In genomic region chr16:33733864-33734263, GRCm38 (mm10) we compare ENCODE assay signal across 13 mouse cellular contexts. TPM values are rescaled to one million over a fixed set of nuclear protein-coding genes. Genes with fewer than 3 reads are reported as not detected.
DNase-seq lines count a peak whose midpoint lies in the region; ATAC-seq and TF ChIP-seq lines count a peak whose summit lies in the region.
"Had no signal": no experiment of that assay in that cellular context is flagged by ENCODE, and none has a peak within 500 bp of the region (broad histone marks: within the 10 kb centered on the region; RNA-seq: fewer than 3 reads in every experiment).

No protein-coding gene starts in this region.

- 0 out of 2 replicates have a peak, but pooled peaks have one; percentile 18 for ATAC-seq in intestine, embryonic 16.5 days
- no peak for ATAC-seq in intestine, postnatal 0 days
- ATAC-seq in G1E (ENCODE audit: extremely low read depth, insufficient number of reproducible peaks, low FRiP score, poor library complexity, severe bottlenecking), result no peak
- ATAC-seq in hindbrain, embryonic 16.5 days, result no peak
- ATAC-seq in lung, postnatal 0 days, result no peak
- ATAC-seq: inflammation-experienced regulatory T-cells, adult 6 months had no signal

- H3K4me2 ChIP-seq in intestine, embryonic 16.5 days (ENCODE audit: low read depth, low read length), result no peak overlapping the region
- H3K4me2 ChIP-seq in intestine, postnatal 0 days (replicated peaks; ENCODE audit: low read depth), result no peak overlapping the region
- H3K4me2 ChIP-seq in hindbrain, embryonic 16.5 days (ENCODE audit: low read length), result no peak overlapping the region
- H3K4me2 ChIP-seq in lung, postnatal 0 days (replicated peaks; ENCODE audit: low read depth, low read length), result no peak overlapping the region
- H3K4me2 ChIP-seq: limb, embryonic 12.5 days; lung, embryonic 15.5 days had no signal

- no peaks in the 10 kb centered on the region; the same call in 1 of the 2 replicates for H3K4me1 ChIP-seq in intestine, embryonic 16.5 days (ENCODE audit: control insufficient read depth, insufficient read depth, low read length)
- H3K4me1 ChIP-seq in intestine, postnatal 0 days (replicated peaks; ENCODE audit: control insufficient read depth, insufficient read depth, low read length), result no peaks in the 10 kb centered on the region
- H3K4me1 ChIP-seq in G1E (ENCODE audit: insufficient read depth, low read depth, low read length), result peaks cover 66% of the 10 kb centered on the region
- peaks cover 41% of the 10 kb centered on the region for H3K4me1 ChIP-seq in embryonic facial prominence, embryonic 10.5 days
- peaks cover 11% of the 10 kb centered on the region for H3K4me1 ChIP-seq in hindbrain, embryonic 16.5 days (ENCODE audit: control insufficient read depth, insufficient read depth, low read depth, low read length)
- H3K4me1 ChIP-seq in lung, postnatal 0 days (ENCODE audit: insufficient read depth, low read depth, low read length), result no peaks in the 10 kb centered on the region
- H3K4me1 ChIP-seq: lung, embryonic 15.5 days had no signal

- TF ChIP-seq CTCF in intestine, postnatal 0 days (IDR thresholded peaks at IDR 0.05; ENCODE audit: low read depth), result no peak
- no peak for TF ChIP-seq CTCF in G1E (IDR thresholded peaks at IDR 0.05; ENCODE audit: low read depth, low read length)
- no peak for TF ChIP-seq CTCF in lung, postnatal 0 days (IDR thresholded peaks at IDR 0.05)

- TF ChIP-seq EP300 in lung, postnatal 0 days (IDR thresholded peaks at IDR 0.05), result no peak

- no peak overlapping the region for H3K27ac ChIP-seq in intestine, embryonic 16.5 days (ENCODE audit: low read length)
- H3K27ac ChIP-seq in intestine, postnatal 0 days (ENCODE audit: low read depth, low read length), result no peak overlapping the region
- peak overlapping the region; percentile 36; the same call in 1 of the 2 replicates for H3K27ac ChIP-seq in embryonic facial prominence, embryonic 10.5 days (replicated peaks)
- H3K27ac ChIP-seq in hindbrain, embryonic 16.5 days (ENCODE audit: low read depth, low read length), result peak overlapping the region; percentile 77
- H3K27ac ChIP-seq in lung, postnatal 0 days (ENCODE audit: low read length), result no peak overlapping the region
- H3K27ac ChIP-seq: lung, embryonic 15.5 days had no signal

- no peak overlapping the region for H3K4me3 ChIP-seq in intestine, embryonic 16.5 days (ENCODE audit: low read length)
- H3K4me3 ChIP-seq in intestine, postnatal 0 days (ENCODE audit: low read depth, low read length), result no peak overlapping the region
- peak overlapping the region; percentile 65; the same call in 1 of the 2 replicates for H3K4me3 ChIP-seq in G1E (ENCODE audit: low read depth, low read length)
- no peak overlapping the region for H3K4me3 ChIP-seq in embryonic facial prominence, embryonic 10.5 days
- H3K4me3 ChIP-seq in hindbrain, embryonic 16.5 days (ENCODE audit: low read length), result no peak overlapping the region
- no peak overlapping the region for H3K4me3 ChIP-seq in lung, postnatal 0 days (ENCODE audit: low read depth, low read length)
- H3K4me3 ChIP-seq: limb, embryonic 12.5 days; lung, embryonic 15.5 days had no signal

- H3K9ac ChIP-seq in intestine, embryonic 16.5 days (ENCODE audit: low read depth, low read length), result no peak overlapping the region
- H3K9ac ChIP-seq in intestine, postnatal 0 days (ENCODE audit: low read depth, low read length), result no peak overlapping the region
- no peak overlapping the region for H3K9ac ChIP-seq in hindbrain, embryonic 16.5 days (ENCODE audit: low read depth, low read length)
- no peak overlapping the region for H3K9ac ChIP-seq in lung, postnatal 0 days (replicated peaks; ENCODE audit: low read depth)
- H3K9ac ChIP-seq: limb, embryonic 12.5 days; lung, embryonic 15.5 days had no signal

- H3K9me3 ChIP-seq in intestine, embryonic 16.5 days (ENCODE audit: control insufficient read depth, low read length), result no peaks in the 10 kb centered on the region
- H3K9me3 ChIP-seq in intestine, postnatal 0 days (ENCODE audit: control insufficient read depth), result no peaks in the 10 kb centered on the region
- H3K9me3 ChIP-seq in G1E (replicated peaks), result no peaks in the 10 kb centered on the region
- H3K9me3 ChIP-seq in embryonic facial prominence, embryonic 10.5 days, result no peaks in the 10 kb centered on the region
- H3K9me3 ChIP-seq in hindbrain, embryonic 16.5 days (ENCODE audit: control insufficient read depth, low read length), result no peaks in the 10 kb centered on the region
- no peaks in the 10 kb centered on the region for H3K9me3 ChIP-seq in lung, postnatal 0 days (ENCODE audit: low read length)
- H3K9me3 ChIP-seq: limb, embryonic 12.5 days; lung, embryonic 15.5 days had no signal

- no peaks in the 10 kb centered on the region for H3K27me3 ChIP-seq in intestine, embryonic 16.5 days (replicated peaks; ENCODE audit: control insufficient read depth, insufficient read depth, low read length)
- no peaks in the 10 kb centered on the region for H3K27me3 ChIP-seq in intestine, postnatal 0 days (replicated peaks; ENCODE audit: control insufficient read depth, insufficient read depth, low read length)
- no peaks in the 10 kb centered on the region for H3K27me3 ChIP-seq in G1E (ENCODE audit: insufficient read depth, low read length)
- no peaks in the 10 kb centered on the region for H3K27me3 ChIP-seq in embryonic facial prominence, embryonic 10.5 days (replicated peaks; ENCODE audit: low read depth, poor library complexity, severe bottlenecking)
- no peaks in the 10 kb centered on the region for H3K27me3 ChIP-seq in hindbrain, embryonic 16.5 days (replicated peaks; ENCODE audit: control insufficient read depth, insufficient read depth, low read length)
- H3K27me3 ChIP-seq in lung, postnatal 0 days (replicated peaks; ENCODE audit: insufficient read depth, low read length), result no peaks in the 10 kb centered on the region
- H3K27me3 ChIP-seq: limb, embryonic 12.5 days; lung, embryonic 15.5 days had no signal

- no peak for DNase-seq in G1E (ENCODE audit: low spot score)
- no peak for DNase-seq in embryonic facial prominence, embryonic 10.5 days (ENCODE audit: low spot score)
- DNase-seq in lung, postnatal 0 days (ENCODE audit: low spot score), result no peak
- DNase-seq in gastrocnemius, postnatal 4 days (ENCODE audit: low spot score in 2 of 2), result no peak
- DNase-seq in embryo, embryonic 10 days (ENCODE audit: low spot score), result no peak
- DNase-seq: adrenal gland, postnatal 10 days; thymus, postnatal 14 days had no signal

- 91% methylated on average over 6 of the region's 6 CpGs for WGBS in intestine, embryonic 16.5 days
- WGBS in intestine, postnatal 0 days, result 95% methylated on average over 6 of the region's 6 CpGs
- 84% methylated on average over 6 of the region's 6 CpGs for WGBS in embryonic facial prominence, embryonic 10.5 days
- 80% methylated on average over 6 of the region's 6 CpGs for WGBS in hindbrain, embryonic 16.5 days
- 80% methylated on average over 6 of the region's 6 CpGs for WGBS in lung, postnatal 0 days

- no peaks in the 10 kb centered on the region; the same call in 1 of the 2 replicates for H3K36me3 ChIP-seq in intestine, embryonic 16.5 days (ENCODE audit: control insufficient read depth, insufficient read depth, low read length)
- no peaks in the 10 kb centered on the region; the same call in 1 of the 2 replicates for H3K36me3 ChIP-seq in intestine, postnatal 0 days (ENCODE audit: control insufficient read depth, insufficient read depth)
- H3K36me3 ChIP-seq in G1E (replicated peaks), result peaks cover 6% of the 10 kb centered on the region
- H3K36me3 ChIP-seq in embryonic facial prominence, embryonic 10.5 days (replicated peaks), result peaks cover 37% of the 10 kb centered on the region
- no peaks in the 10 kb centered on the region for H3K36me3 ChIP-seq in hindbrain, embryonic 16.5 days (ENCODE audit: control insufficient read depth, insufficient read depth, low read length)
- peaks cover 17% of the 10 kb centered on the region; the same call in 1 of the 2 replicates for H3K36me3 ChIP-seq in lung, postnatal 0 days (ENCODE audit: insufficient read depth, low read length)

RNA-seq across cellular contexts. Expression of gene Heg1, which starts 49.7 kb away (rescaled TPM):
- polyA plus RNA-seq in intestine, embryonic 16.5 days (2015; fragmentation: Nextera tagmentation; extraction: Ambion mirVana), result 10.2 and 12.9 TPM in 2 replicates
- 11.6 and 13.0 TPM in 2 replicates for polyA plus RNA-seq in intestine, postnatal 0 days (2015; fragmentation: Nextera tagmentation; extraction: Ambion mirVana)
- total RNA-seq in G1E (2014; fragmentation: Nextera tagmentation) (35.6 and 36.4 TPM in 2 replicates), G1E (2017) (5.4 and 6.1 TPM in 2 replicates)
- 2.7 and 2.9 TPM in 2 replicates for polyA plus RNA-seq in G1E (2012)
- 11.8 and 15.0 TPM in 2 replicates for polyA plus RNA-seq in embryonic facial prominence, embryonic 10.5 days (2016; fragmentation: Nextera tagmentation; extraction: Ambion mirVana)
- 7.2 and 10.0 TPM in 2 replicates for polyA plus RNA-seq in hindbrain, embryonic 16.5 days (2015; fragmentation: Nextera tagmentation; extraction: Ambion mirVana)
- polyA plus RNA-seq in lung, postnatal 0 days (2015; fragmentation: Nextera tagmentation; extraction: Ambion mirVana), result 33.5 and 36.2 TPM in 2 replicates
- total RNA-seq in gastrocnemius, postnatal 4 days (2021), result 10 to 100 TPM; 88.4 to 99.3 TPM

RNA-seq across cellular contexts. Expression of gene Muc13, which starts 60.0 kb away (rescaled TPM):
- 358 and 407 TPM in 2 replicates for polyA plus RNA-seq in intestine, embryonic 16.5 days (2015; fragmentation: Nextera tagmentation; extraction: Ambion mirVana)
- polyA plus RNA-seq in intestine, postnatal 0 days (2015; fragmentation: Nextera tagmentation; extraction: Ambion mirVana), result 459 and 473 TPM in 2 replicates
- 2.7 and 2.9 TPM in 2 replicates for total RNA-seq in G1E (2014; fragmentation: Nextera tagmentation)
- total RNA-seq in G1E (2017), result 6.4 and 6.9 TPM in 2 replicates
- 0.17 and 0.21 TPM in 2 replicates for polyA plus RNA-seq in G1E (2012)
- 0.10 and 0.14 TPM in 2 replicates for polyA plus RNA-seq in embryonic facial prominence, embryonic 10.5 days (2016; fragmentation: Nextera tagmentation; extraction: Ambion mirVana)
- not detected in 2 replicates for polyA plus RNA-seq in hindbrain, embryonic 16.5 days (2015; fragmentation: Nextera tagmentation; extraction: Ambion mirVana)
- polyA plus RNA-seq in lung, postnatal 0 days (2015; fragmentation: Nextera tagmentation; extraction: Ambion mirVana), result 0.08 and 0.11 TPM in 2 replicates
- under 1 TPM; 0.10 to 0.16 TPM for total RNA-seq in gastrocnemius, postnatal 4 days (2021)

Comparison
In these comparisons a context has a peak if more than half of its experiments do, and no peak if none do; other contexts are left out.
1. H3K27ac ChIP-seq: peak in embryonic facial prominence, embryonic 10.5 days (single experiment) and hindbrain, embryonic 16.5 days (single experiment); none in intestine, embryonic 16.5 days (single experiment), intestine, postnatal 0 days (single experiment) and lung, postnatal 0 days (single experiment).
2. RNA of gene Muc13, which starts 60.0 kb away (polyA plus RNA-seq): 459 to 473 TPM in intestine, postnatal 0 days and 358 to 407 TPM in intestine, embryonic 16.5 days; 0.17 to 0.21 TPM in G1E, 0.10 to 0.14 TPM in embryonic facial prominence, embryonic 10.5 days, 0.08 to 0.11 TPM in lung, postnatal 0 days and not detected in hindbrain, embryonic 16.5 days; every median in the first group is over 100 times any median in the second.